Mouse (Mus musculus) cerebellum, postnatal 36 days (tissue): Measurements from ENCODE around the gene Pik3cd.

ENCODE experiments used
- DNase-seq, 2 experiments: peaks; one replicate each; pipeline ENCODE4 v3.0.0; 2021 to 2022; ENCODE audit warnings: mixed read lengths in 2 of 2

The Pik3cd gene

GRCm38 (mm10) chr4:149606056-149606455 lies 96.3 kb downstream of the Pik3cd start:
- DNase-seq = no peak

GRCm38 (mm10) chr4:149604518-149604917 lies 97.9 kb downstream of the Pik3cd start:
- DNase-seq = no peak

DNA sequence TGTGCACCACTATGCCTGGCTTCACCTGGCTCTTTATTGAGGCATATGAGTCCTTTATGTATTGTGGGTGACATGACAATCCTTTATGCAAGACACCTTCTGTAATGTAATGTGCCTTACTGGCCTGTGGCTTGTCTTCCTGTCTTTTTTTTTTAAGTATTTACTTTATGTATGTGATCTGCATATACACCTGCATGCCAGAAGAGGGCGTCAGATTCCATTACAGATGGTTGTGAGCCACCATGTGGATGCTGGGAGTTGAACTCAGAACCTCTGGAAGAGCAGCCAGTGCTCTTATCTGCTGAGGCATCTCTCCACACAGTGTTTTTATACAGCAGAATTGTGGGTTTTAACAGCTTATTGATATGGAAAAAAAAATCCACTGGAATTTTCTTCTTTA lies 98.5 kb downstream of the Pik3cd start:
- no peak for DNase-seq

GRCm38 (mm10) chr4:149602236-149602635 lies 100.1 kb downstream of the Pik3cd start:
- DNase-seq = no peak

- DNase-seq = no peak
Observed at GRCm38 (mm10) chr4:149601484-149601883, 100.9 kb downstream of the Pik3cd start.

GRCm38 (mm10) chr4:149600130-149600529 lies 102.2 kb downstream of the Pik3cd start:
- no peak for DNase-seq

DNA sequence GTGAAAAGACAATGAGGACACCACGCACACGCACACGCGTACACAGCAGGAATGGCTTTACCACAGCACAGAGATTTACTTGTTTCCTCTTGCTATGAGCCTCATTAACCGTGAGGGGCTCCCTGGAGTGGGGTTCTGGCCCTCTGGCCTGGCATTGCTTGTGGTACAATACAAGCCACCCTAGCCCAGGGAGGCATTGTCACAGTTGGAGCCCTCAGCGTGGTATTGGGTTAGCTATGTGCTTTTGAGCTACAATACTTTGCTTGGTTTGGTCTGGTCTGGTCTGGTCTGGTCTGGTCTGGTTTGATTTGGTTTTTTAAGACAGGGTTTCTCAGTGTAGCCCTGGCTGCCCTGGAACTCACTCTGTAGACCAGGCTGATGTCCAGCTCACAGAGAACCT lies 102.8 kb downstream of the Pik3cd start:
- no peak for DNase-seq
